Mouse (Mus musculus): ENCODE measurements at regions not wholly inside any gene's neighbourhood (a gene's known extent, or its start where the extent isn't known, plus 50 kb on each side); places are given as distances from the start of the nearest gene placed in this dataset.

DNA sequence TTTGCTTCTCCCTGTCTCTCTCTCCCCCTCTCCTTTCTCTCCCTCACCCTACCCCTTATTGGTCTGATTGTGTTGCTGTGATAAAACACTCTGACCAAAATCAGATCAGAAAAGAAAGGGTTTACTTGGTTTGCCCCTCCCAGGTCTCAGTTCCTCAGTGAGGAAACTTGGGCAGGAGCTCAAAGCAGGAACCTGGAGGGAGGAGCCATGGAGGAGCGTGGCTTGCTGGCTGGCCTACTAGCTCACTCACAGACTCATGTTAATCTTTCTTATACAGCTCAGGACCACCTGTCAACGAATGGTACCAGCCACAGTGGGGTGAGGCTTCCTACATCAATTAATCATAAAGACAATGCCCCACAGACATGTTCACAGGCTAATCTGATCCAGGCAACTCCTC lies 339.4 kb downstream of the Fam49a start:
- WGBS, result 21% methylated on average over 2 of the region's 2 CpGs

GRCm38 (mm10) chr12:12595399-12595798 lies 333.5 kb downstream of the Fam49a start:
- no peak for DNase-seq (ENCODE audit: low read depth in 1 of 2, low spot score in 2 of 2)
- Histone ChIP-seq H3K36me3 (ENCODE audit: control insufficient read depth, insufficient read depth, low read length) (no peaks in the 10 kb centered on the region), H3K27me3 (ENCODE audit: control insufficient read depth, insufficient read depth, low read length) (no peaks in the 10 kb centered on the region), H3K4me3 (ENCODE audit: extremely low read depth, insufficient read depth, insufficient read length) (no peak overlapping the region), H3K27ac (ENCODE audit: insufficient read depth, low read length) (no peak overlapping the region), H3K4me1 (ENCODE audit: control insufficient read depth, insufficient read depth, insufficient read length) (no peaks in the 10 kb centered on the region)
- TF ChIP-seq CTCF (IDR thresholded peaks at IDR 0.05; ENCODE audit: extremely low read depth, insufficient read depth, insufficient read length, insufficient replicate concordance) (no peak), POLR2A (IDR thresholded peaks at IDR 0.05; ENCODE audit: low read depth, low read length) (no peak)
- 78% methylated on average over 3 of the region's 3 CpGs for WGBS

More for the DNA sequence above, 339.4 kb downstream of the Fam49a start:
- no peak for TF ChIP-seq POLR2A (IDR thresholded peaks at IDR 0.05; ENCODE audit: low read depth, low read length)
- TF ChIP-seq CTCF (IDR thresholded peaks at IDR 0.05; ENCODE audit: extremely low read depth, insufficient read depth, insufficient read length, insufficient replicate concordance), result no peak
- DNase-seq (ENCODE audit: low read depth in 1 of 2, low spot score in 2 of 2), result no peak
- Histone ChIP-seq H3K4me3 (ENCODE audit: extremely low read depth, insufficient read depth, insufficient read length) (no peak overlapping the region), H3K27me3 (ENCODE audit: control insufficient read depth, insufficient read depth, low read length) (no peaks in the 10 kb centered on the region), H3K27ac (ENCODE audit: insufficient read depth, low read length) (no peak overlapping the region), H3K36me3 (ENCODE audit: control insufficient read depth, insufficient read depth, low read length) (no peaks in the 10 kb centered on the region), H3K4me1 (ENCODE audit: control insufficient read depth, insufficient read depth, insufficient read length) (no peaks in the 10 kb centered on the region)

DNA sequence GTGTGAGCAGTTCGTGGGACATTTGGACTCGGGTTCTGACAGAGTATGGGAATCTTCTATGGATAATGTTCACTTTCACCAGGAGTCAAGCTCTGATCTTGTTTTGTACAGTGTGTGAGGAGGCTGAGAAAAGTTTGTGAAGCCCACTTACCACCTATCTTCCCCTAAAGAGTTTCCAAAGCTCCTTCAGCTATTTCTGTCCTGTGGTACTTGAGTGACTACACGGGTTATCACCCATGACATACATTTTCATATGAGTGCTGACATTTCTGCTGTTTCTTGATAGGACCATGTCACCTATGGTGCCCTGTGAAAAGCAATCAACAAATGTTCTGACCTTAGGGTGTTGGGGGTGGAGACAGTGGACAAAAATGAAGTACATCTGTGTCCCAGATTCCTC lies 332.6 kb downstream of the Fam49a start:
- H3K36me3 ChIP-seq (ENCODE audit: control insufficient read depth, insufficient read depth, low read length), result no peaks in the 10 kb centered on the region
- no peaks in the 10 kb centered on the region for H3K4me1 ChIP-seq (ENCODE audit: control insufficient read depth, insufficient read depth, insufficient read length)
- H3K27ac ChIP-seq (ENCODE audit: insufficient read depth, low read length), result no peak overlapping the region
- TF ChIP-seq CTCF (IDR thresholded peaks at IDR 0.05; ENCODE audit: extremely low read depth, insufficient read depth, insufficient read length, insufficient replicate concordance) (no peak), POLR2A (IDR thresholded peaks at IDR 0.05; ENCODE audit: low read depth, low read length) (no peak)
- no peak for DNase-seq (ENCODE audit: low read depth in 1 of 2, low spot score in 2 of 2)
- 85% methylated on average over 3 of the region's 3 CpGs for WGBS
- H3K27me3 ChIP-seq (ENCODE audit: control insufficient read depth, insufficient read depth, low read length), result no peaks in the 10 kb centered on the region
- no peak overlapping the region for H3K4me3 ChIP-seq (ENCODE audit: extremely low read depth, insufficient read depth, insufficient read length)

GRCm38 (mm10) chr12:12593343-12593742 lies 331.4 kb downstream of the Fam49a start:
- WGBS, result 61% methylated on average over 2 of the region's 2 CpGs

GRCm38 (mm10) chr12:12590753-12591291 lies 328.9 kb downstream of the Fam49a start:
- no peak for TF ChIP-seq CTCF (IDR thresholded peaks at IDR 0.05; ENCODE audit: extremely low read depth, insufficient read depth, insufficient read length, insufficient replicate concordance)
- no peak for TF ChIP-seq POLR2A (IDR thresholded peaks at IDR 0.05; ENCODE audit: low read depth, low read length)
- 89% methylated on average over 8 of the region's 8 CpGs for WGBS
- Histone ChIP-seq H3K36me3 (ENCODE audit: control insufficient read depth, insufficient read depth, low read length) (no peaks in the 10 kb centered on the region), H3K27ac (ENCODE audit: insufficient read depth, low read length) (no peak overlapping the region), H3K4me3 (ENCODE audit: extremely low read depth, insufficient read depth, insufficient read length) (no peak overlapping the region), H3K27me3 (ENCODE audit: control insufficient read depth, insufficient read depth, low read length) (no peaks in the 10 kb centered on the region), H3K4me1 (ENCODE audit: control insufficient read depth, insufficient read depth, insufficient read length) (no peaks in the 10 kb centered on the region)
- DNase-seq (ENCODE audit: low read depth in 1 of 2, low spot score in 2 of 2), result no peak

More at GRCm38 (mm10) chr12:12593343-12593742, 331.4 kb downstream of the Fam49a start:
- TF ChIP-seq CTCF (IDR thresholded peaks at IDR 0.05; ENCODE audit: extremely low read depth, insufficient read depth, insufficient read length, insufficient replicate concordance) (no peak), POLR2A (IDR thresholded peaks at IDR 0.05; ENCODE audit: low read depth, low read length) (no peak)
- Histone ChIP-seq H3K27me3 (ENCODE audit: control insufficient read depth, insufficient read depth, low read length) (no peaks in the 10 kb centered on the region), H3K36me3 (ENCODE audit: control insufficient read depth, insufficient read depth, low read length) (no peaks in the 10 kb centered on the region), H3K27ac (ENCODE audit: insufficient read depth, low read length) (no peak overlapping the region), H3K4me3 (ENCODE audit: extremely low read depth, insufficient read depth, insufficient read length) (no peak overlapping the region), H3K4me1 (ENCODE audit: control insufficient read depth, insufficient read depth, insufficient read length) (no peaks in the 10 kb centered on the region)
- no peak for DNase-seq (ENCODE audit: low read depth in 1 of 2, low spot score in 2 of 2)

DNA sequence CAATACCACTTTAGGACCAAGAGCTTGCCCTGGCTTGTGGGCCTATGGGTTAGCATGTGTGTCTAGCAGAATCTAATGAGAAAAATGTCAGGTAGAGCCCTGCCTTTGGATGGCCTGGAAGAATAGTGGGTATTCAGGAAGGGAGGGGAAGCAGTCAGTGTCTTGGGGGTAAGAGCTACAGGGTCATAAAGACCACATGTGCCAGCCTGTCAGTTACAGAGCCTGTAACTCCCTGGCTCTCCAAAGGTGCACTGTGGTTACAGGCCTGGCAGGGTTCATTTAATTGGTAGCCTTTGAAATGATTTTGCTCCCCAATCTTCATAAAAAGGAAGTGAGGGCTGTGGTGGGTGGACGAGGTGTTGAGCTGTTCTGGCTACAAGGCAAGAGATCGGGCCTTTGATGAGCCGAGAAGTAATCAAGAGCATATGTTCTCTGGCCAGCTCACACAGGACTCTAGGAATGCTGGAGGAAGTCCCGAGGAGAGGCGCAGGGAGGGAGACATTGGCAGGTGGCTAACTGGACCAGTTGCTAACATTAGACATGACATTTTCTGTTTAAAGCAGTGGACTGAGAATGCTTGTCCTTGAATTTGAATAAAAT lies 326.9 kb downstream of the Fam49a start:
- no peaks in the 10 kb centered on the region for H3K36me3 ChIP-seq (ENCODE audit: control insufficient read depth, insufficient read depth, low read length)
- 79% methylated on average over 5 of the region's 5 CpGs for WGBS
- H3K27ac ChIP-seq (ENCODE audit: insufficient read depth, low read length), result no peak overlapping the region
- no peaks in the 10 kb centered on the region for H3K27me3 ChIP-seq (ENCODE audit: control insufficient read depth, insufficient read depth, low read length)
- no peak for TF ChIP-seq POLR2A (IDR thresholded peaks at IDR 0.05; ENCODE audit: low read depth, low read length)
- TF ChIP-seq CTCF (IDR thresholded peaks at IDR 0.05; ENCODE audit: extremely low read depth, insufficient read depth, insufficient read length, insufficient replicate concordance), result no peak
- no peak overlapping the region for H3K4me3 ChIP-seq (ENCODE audit: extremely low read depth, insufficient read depth, insufficient read length)
- no peaks in the 10 kb centered on the region for H3K4me1 ChIP-seq (ENCODE audit: control insufficient read depth, insufficient read depth, insufficient read length)
- DNase-seq (ENCODE audit: low read depth in 1 of 2, low spot score in 2 of 2), result no peak

GRCm38 (mm10) chr12:12586436-12586835 lies 324.5 kb downstream of the Fam49a start:
- Histone ChIP-seq H3K27me3 (ENCODE audit: control insufficient read depth, insufficient read depth, low read length) (no peaks in the 10 kb centered on the region), H3K36me3 (ENCODE audit: control insufficient read depth, insufficient read depth, low read length) (no peaks in the 10 kb centered on the region), H3K4me3 (ENCODE audit: extremely low read depth, insufficient read depth, insufficient read length) (no peak overlapping the region), H3K27ac (ENCODE audit: insufficient read depth, low read length) (no peak overlapping the region), H3K4me1 (ENCODE audit: control insufficient read depth, insufficient read depth, insufficient read length) (peaks cover 7% of the 10 kb centered on the region; the same call in 1 of the 2 replicates)
- no peak for DNase-seq (ENCODE audit: low read depth in 1 of 2, low spot score in 2 of 2)
- TF ChIP-seq CTCF (IDR thresholded peaks at IDR 0.05; ENCODE audit: extremely low read depth, insufficient read depth, insufficient read length, insufficient replicate concordance), result no peak
- 93% methylated on average over 6 of the region's 6 CpGs for WGBS

Data from spleen, adult 2 months (tissue).